Mouse (Mus musculus): ENCODE results near the gene Rundc3a. TPM values are rescaled to one million over a fixed set of nuclear protein-coding genes. Genes with fewer than 3 reads are reported as not detected.

Gene Rundc3a
- 256 and 280 TPM in 2 replicates for polyA plus RNA-seq (2012; rRNA removed)

DNA sequence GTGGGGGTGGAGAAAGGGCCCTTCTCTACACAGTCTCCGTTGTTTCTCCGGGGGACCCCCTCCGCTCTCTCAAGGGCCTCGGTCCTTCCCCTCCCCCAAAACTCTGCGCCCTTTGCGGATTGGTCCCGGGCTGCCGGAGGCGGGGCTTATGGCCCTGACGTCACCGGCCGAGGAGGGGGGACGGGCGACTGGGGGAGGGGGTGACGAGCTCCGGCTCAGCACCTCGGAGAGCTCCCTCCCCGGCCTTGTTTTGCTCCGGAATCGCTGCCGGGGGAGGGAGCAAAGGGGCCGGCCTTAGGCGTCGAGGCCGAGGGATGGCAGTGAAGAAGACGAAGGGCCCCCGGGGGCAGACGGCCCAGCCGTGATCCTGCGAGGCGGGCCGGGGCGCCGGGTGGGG, at the start of gene Rundc3a:
Gene Rundc3a (plus strand): TSS at position 166 of the 397 bp plus-strand sequence.

DNA sequence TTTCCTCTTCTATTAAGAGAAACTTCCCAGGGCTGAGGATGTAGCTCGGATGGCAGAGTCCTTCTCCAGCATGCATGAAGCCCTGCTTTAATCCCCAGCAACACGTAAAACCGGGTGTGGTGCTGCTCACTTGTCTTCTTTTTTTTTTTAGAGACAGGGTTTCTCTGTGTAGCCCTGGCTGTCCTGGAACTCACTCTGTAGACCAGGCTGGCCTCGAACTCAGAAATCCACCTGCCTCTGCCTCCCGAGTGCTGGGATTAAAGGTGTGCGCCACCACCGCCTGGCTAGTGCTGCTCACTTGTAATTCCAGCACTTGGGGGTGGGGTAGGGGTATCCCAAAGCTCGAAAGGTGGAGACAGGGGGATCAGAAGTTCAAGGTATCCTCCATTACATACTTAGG, 27.1 kb upstream of the Rundc3a start, which contains the start of gene Slc4a1:
Gene Slc4a1 (minus strand): TSS at position 101 of the 400 bp plus-strand sequence.

DNA sequence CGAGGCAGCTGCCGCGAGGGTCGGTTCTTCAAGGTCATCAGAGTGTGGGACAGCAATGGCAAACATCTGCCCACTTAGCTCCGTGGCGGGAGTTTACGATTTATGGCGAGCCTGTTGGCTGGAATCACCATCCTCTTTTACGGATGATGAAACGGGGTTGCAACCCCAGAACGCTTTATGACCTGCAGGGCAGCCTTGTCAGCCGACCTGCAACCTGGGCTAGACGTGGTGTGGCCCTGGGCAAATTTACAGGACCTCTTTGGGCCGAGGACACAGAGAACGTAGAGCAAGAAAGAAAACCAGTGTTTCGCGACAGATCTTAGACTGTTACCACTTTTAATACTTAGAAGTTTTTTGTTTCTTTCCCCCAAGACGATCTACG, 14.6 kb downstream of the Rundc3a start, which contains the start of gene Slc25a39:
Gene Slc25a39 (minus strand): TSS at position 113 of the 382 bp plus-strand sequence.

DNA sequence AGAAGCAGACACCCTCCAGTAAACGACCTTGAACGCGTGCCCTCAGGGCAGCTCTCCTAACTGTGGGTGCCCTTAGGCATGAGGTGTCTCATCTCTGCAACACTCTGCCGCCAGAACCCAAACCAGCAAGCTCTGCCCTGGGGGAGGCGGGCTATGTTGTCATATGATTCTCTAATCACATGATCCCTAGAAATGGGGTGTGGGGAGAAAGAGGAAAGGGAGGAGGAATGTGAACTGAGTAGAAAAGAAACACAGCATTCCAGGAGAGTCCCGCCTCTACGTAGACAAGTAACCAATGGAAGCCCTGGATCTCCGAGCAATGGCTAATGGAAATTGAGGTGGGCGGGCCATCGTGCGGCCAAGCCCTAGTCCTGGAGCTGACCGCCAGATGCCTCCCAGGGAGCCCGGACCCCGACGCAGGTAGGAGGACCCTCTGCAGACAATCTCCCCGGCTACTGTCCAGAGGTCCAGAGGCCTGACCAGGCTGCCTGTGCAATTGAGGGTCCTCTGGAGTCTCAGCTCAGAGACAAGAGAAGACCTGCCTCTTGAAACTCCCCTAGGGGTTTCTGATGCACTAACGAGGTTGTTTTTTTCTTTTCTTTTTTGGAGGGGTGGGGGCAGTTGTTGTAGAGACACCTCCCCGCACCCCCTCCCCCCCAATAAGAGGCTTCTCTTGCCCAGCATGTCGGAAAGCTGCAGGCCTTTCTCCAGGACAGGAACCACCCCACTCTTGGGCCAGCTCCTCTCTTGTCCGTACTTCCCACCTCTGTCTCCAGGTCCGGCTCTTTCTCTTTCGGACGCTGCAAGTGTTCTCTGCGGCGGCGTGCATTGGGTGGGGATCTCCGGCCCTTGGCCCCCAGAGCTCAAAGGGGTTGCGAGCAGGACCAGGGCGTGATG, 37.2 kb downstream of the Rundc3a start, which contains the start of gene Grn:
Gene Grn (plus strand): TSS at position 195 of the 897 bp plus-strand sequence.

DNA sequence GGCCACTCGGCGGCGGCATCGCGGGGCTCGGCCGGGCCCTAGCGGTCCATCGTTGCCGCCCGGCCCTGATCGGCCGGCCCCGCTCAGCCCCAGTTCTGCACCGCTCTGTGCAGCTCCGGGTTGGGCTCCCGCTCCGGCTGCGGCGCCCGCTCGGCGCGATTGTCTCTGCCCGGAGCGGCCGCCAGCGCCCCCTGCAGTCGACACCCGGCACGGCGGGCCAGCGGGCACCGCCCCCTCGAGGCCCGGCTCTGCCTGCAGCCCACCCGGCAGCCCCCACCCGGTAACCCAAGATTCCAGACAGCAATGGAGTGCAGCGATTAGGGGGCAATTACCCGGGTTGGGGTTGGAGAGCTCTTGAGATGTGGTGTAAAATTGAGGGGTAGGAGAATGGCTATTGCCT, 54.3 kb downstream of the Rundc3a start, which contains the start of gene Fam171a2:
Gene Fam171a2 (minus strand): TSS at position 186 of the 400 bp plus-strand sequence.

Other genes with a start within 250 kb of the Rundc3a start
- 0.08 and 0.16 TPM in 2 replicates for gene Nags, start 247.9 kb upstream of the Rundc3a start, polyA plus RNA-seq (2012; rRNA removed)
- gene Tmem101, start 237.0 kb upstream of the Rundc3a start, polyA plus RNA-seq (2012; rRNA removed) = 35.4 and 38.9 TPM in 2 replicates
- 39.0 and 39.7 TPM in 2 replicates for gene Lsm12, start 208.1 kb upstream of the Rundc3a start, polyA plus RNA-seq (2012; rRNA removed)
- gene G6pc3, start 203.8 kb upstream of the Rundc3a start, polyA plus RNA-seq (2012; rRNA removed) = 50.9 and 52.7 TPM in 2 replicates
- gene Hdac5, start 163.2 kb upstream of the Rundc3a start, polyA plus RNA-seq (2012; rRNA removed) = 94.4 and 132 TPM in 2 replicates
- 2.3 and 2.4 TPM in 2 replicates for gene BC030867, start 144.5 kb upstream of the Rundc3a start, polyA plus RNA-seq (2012; rRNA removed)
- gene Asb16, start 124.7 kb upstream of the Rundc3a start, polyA plus RNA-seq (2012; rRNA removed) = 1.0 and 1.2 TPM in 2 replicates
- 77.8 and 79.8 TPM in 2 replicates for gene Tmub2, start 108.5 kb upstream of the Rundc3a start, polyA plus RNA-seq (2012; rRNA removed)
- gene Atxn7l3, start 96.8 kb upstream of the Rundc3a start, polyA plus RNA-seq (2012; rRNA removed) = 106 and 114 TPM in 2 replicates
- gene Ubtf, start 73.7 kb upstream of the Rundc3a start, polyA plus RNA-seq (2012; rRNA removed) = 68.0 and 70.0 TPM in 2 replicates
- 0.25 TPM in 2 replicates for gene Slc4a1, start 27.2 kb upstream of the Rundc3a start, polyA plus RNA-seq (2012; rRNA removed)
- 84.9 and 86.1 TPM in 2 replicates for gene Slc25a39, start 14.5 kb downstream of the Rundc3a start, polyA plus RNA-seq (2012; rRNA removed)
- gene Grn, start 36.9 kb downstream of the Rundc3a start, polyA plus RNA-seq (2012; rRNA removed) = 34.8 and 40.1 TPM in 2 replicates
- 190 and 226 TPM in 2 replicates for gene Fam171a2, start 54.3 kb downstream of the Rundc3a start, polyA plus RNA-seq (2012; rRNA removed)
- 6.3 and 7.6 TPM in 2 replicates for gene Itga2b, start 76.7 kb downstream of the Rundc3a start, polyA plus RNA-seq (2012; rRNA removed)
- gene Gpatch8, start 163.0 kb downstream of the Rundc3a start, polyA plus RNA-seq (2012; rRNA removed) = 45.7 and 48.0 TPM in 2 replicates
- gene Gm11627, start 186.1 kb downstream of the Rundc3a start, polyA plus RNA-seq (2012; rRNA removed) = 4.1 and 4.4 TPM in 2 replicates
- 15.1 and 15.5 TPM in 2 replicates for gene Fzd2, start 211.0 kb downstream of the Rundc3a start, polyA plus RNA-seq (2012; rRNA removed)